Mouse (Mus musculus): ENCODE results near the gene Coro2b. TPM values are rescaled to one million over a fixed set of nuclear protein-coding genes. Genes with fewer than 3 reads are reported as not detected.

Gene Coro2b
- polyA plus RNA-seq, 1 experiment, result 3.1 TPM

GRCm38 (mm10) chr9:62418742-62419141, 118.1 kb downstream of the Coro2b start:
- Histone ChIP-seq H3K4me1 (ENCODE audit: control insufficient read depth, insufficient read depth, low read length) (peaks cover 2% of the 10 kb centered on the region), H3K9ac (ENCODE audit: low read depth, poor library complexity, severe bottlenecking) (no peak overlapping the region), H3K9me3 (replicated peaks; ENCODE audit: control insufficient read depth, insufficient read depth, low read length, poor library complexity, severe bottlenecking) (no peaks in the 10 kb centered on the region), H3K27me3 (ENCODE audit: control insufficient read depth, insufficient read depth, low read length, poor library complexity, severe bottlenecking) (no peaks in the 10 kb centered on the region), H3K4me3 (ENCODE audit: low read depth, low read length) (no peak overlapping the region), H3K36me3 (ENCODE audit: control insufficient read depth, insufficient read depth, low read length, poor library complexity, severe bottlenecking) (no peaks in the 10 kb centered on the region), H3K27ac (ENCODE audit: insufficient read depth, low read length) (no peak overlapping the region)
- no peak for TF ChIP-seq POLR2A (IDR thresholded peaks at IDR 0.05; ENCODE audit: insufficient read depth, low read length)
- TF ChIP-seq CTCF (IDR thresholded peaks at IDR 0.05; ENCODE audit: low read depth, low read length), result peak; percentile 42
- TF ChIP-seq EP300 (IDR thresholded peaks at IDR 0.05; ENCODE audit: insufficient read depth, low read depth, low read length), result no peak

- Histone ChIP-seq H3K9me3 (replicated peaks; ENCODE audit: control insufficient read depth, insufficient read depth, low read length, poor library complexity, severe bottlenecking) (peaks cover 3% of the 10 kb centered on the region; the same call in 1 of the 2 replicates), H3K27ac (ENCODE audit: insufficient read depth, low read length) (peak overlapping the region; percentile 93), H3K9ac (ENCODE audit: low read depth, poor library complexity, severe bottlenecking) (no peak overlapping the region), H3K36me3 (ENCODE audit: control insufficient read depth, insufficient read depth, low read length, poor library complexity, severe bottlenecking) (no peaks in the 10 kb centered on the region), H3K4me1 (ENCODE audit: control insufficient read depth, insufficient read depth, low read length) (no peaks in the 10 kb centered on the region), H3K27me3 (ENCODE audit: control insufficient read depth, insufficient read depth, low read length, poor library complexity, severe bottlenecking) (no peaks in the 10 kb centered on the region), H3K4me3 (ENCODE audit: low read depth, low read length) (no peak overlapping the region)
- TF ChIP-seq POLR2A (IDR thresholded peaks at IDR 0.05; ENCODE audit: insufficient read depth, low read length) (no peak), EP300 (IDR thresholded peaks at IDR 0.05; ENCODE audit: insufficient read depth, low read depth, low read length) (no peak), CTCF (IDR thresholded peaks at IDR 0.05; ENCODE audit: low read depth, low read length) (no peak)
These were observed 129.3 kb downstream of the Coro2b start for GRCm38 (mm10) chr9:62407357-62408146.

- H3K27ac ChIP-seq (ENCODE audit: insufficient read depth, low read length), result no peak overlapping the region
- peaks cover 3% of the 10 kb centered on the region; the same call in 1 of the 2 replicates for H3K9me3 ChIP-seq (replicated peaks; ENCODE audit: control insufficient read depth, insufficient read depth, low read length, poor library complexity, severe bottlenecking)
- no peaks in the 10 kb centered on the region for H3K27me3 ChIP-seq (ENCODE audit: control insufficient read depth, insufficient read depth, low read length, poor library complexity, severe bottlenecking)
- H3K4me1 ChIP-seq (ENCODE audit: control insufficient read depth, insufficient read depth, low read length), result no peaks in the 10 kb centered on the region
- H3K9ac ChIP-seq (ENCODE audit: low read depth, poor library complexity, severe bottlenecking), result no peak overlapping the region
- TF ChIP-seq CTCF (IDR thresholded peaks at IDR 0.05; ENCODE audit: low read depth, low read length) (no peak), POLR2A (IDR thresholded peaks at IDR 0.05; ENCODE audit: insufficient read depth, low read length) (no peak), EP300 (IDR thresholded peaks at IDR 0.05; ENCODE audit: insufficient read depth, low read depth, low read length) (no peak)
- no peaks in the 10 kb centered on the region for H3K36me3 ChIP-seq (ENCODE audit: control insufficient read depth, insufficient read depth, low read length, poor library complexity, severe bottlenecking)
- no peak overlapping the region for H3K4me3 ChIP-seq (ENCODE audit: low read depth, low read length)
These were observed 130.3 kb downstream of the Coro2b start for GRCm38 (mm10) chr9:62406423-62407013.

- no peak overlapping the region for H3K4me3 ChIP-seq (ENCODE audit: low read depth, low read length)
- H3K36me3 ChIP-seq (ENCODE audit: control insufficient read depth, insufficient read depth, low read length, poor library complexity, severe bottlenecking), result no peaks in the 10 kb centered on the region
These were observed 135.3 kb downstream of the Coro2b start for GRCm38 (mm10) chr9:62401589-62401988.

GRCm38 (mm10) chr9:62400531-62401170, 136.2 kb downstream of the Coro2b start:
- Histone ChIP-seq H3K4me1 (ENCODE audit: control insufficient read depth, insufficient read depth, low read length) (peaks cover 2% of the 10 kb centered on the region), H3K9ac (ENCODE audit: low read depth, poor library complexity, severe bottlenecking) (no peak overlapping the region), H3K4me3 (ENCODE audit: low read depth, low read length) (no peak overlapping the region), H3K9me3 (replicated peaks; ENCODE audit: control insufficient read depth, insufficient read depth, low read length, poor library complexity, severe bottlenecking) (no peaks in the 10 kb centered on the region), H3K27me3 (ENCODE audit: control insufficient read depth, insufficient read depth, low read length, poor library complexity, severe bottlenecking) (no peaks in the 10 kb centered on the region), H3K36me3 (ENCODE audit: control insufficient read depth, insufficient read depth, low read length, poor library complexity, severe bottlenecking) (no peaks in the 10 kb centered on the region), H3K27ac (ENCODE audit: insufficient read depth, low read length) (no peak overlapping the region)
- no peak for TF ChIP-seq EP300 (IDR thresholded peaks at IDR 0.05; ENCODE audit: insufficient read depth, low read depth, low read length)
- no peak for TF ChIP-seq CTCF (IDR thresholded peaks at IDR 0.05; ENCODE audit: low read depth, low read length)
- TF ChIP-seq POLR2A (IDR thresholded peaks at IDR 0.05; ENCODE audit: insufficient read depth, low read length), result no peak

More at GRCm38 (mm10) chr9:62401589-62401988, 135.3 kb downstream of the Coro2b start:
- H3K27me3 ChIP-seq (ENCODE audit: control insufficient read depth, insufficient read depth, low read length, poor library complexity, severe bottlenecking), result no peaks in the 10 kb centered on the region
- no peaks in the 10 kb centered on the region for H3K9me3 ChIP-seq (replicated peaks; ENCODE audit: control insufficient read depth, insufficient read depth, low read length, poor library complexity, severe bottlenecking)
- H3K27ac ChIP-seq (ENCODE audit: insufficient read depth, low read length), result no peak overlapping the region
- no peak overlapping the region for H3K9ac ChIP-seq (ENCODE audit: low read depth, poor library complexity, severe bottlenecking)
- H3K4me1 ChIP-seq (ENCODE audit: control insufficient read depth, insufficient read depth, low read length), result peaks cover 2% of the 10 kb centered on the region
- TF ChIP-seq POLR2A (IDR thresholded peaks at IDR 0.05; ENCODE audit: insufficient read depth, low read length) (no peak), EP300 (IDR thresholded peaks at IDR 0.05; ENCODE audit: insufficient read depth, low read depth, low read length) (no peak), CTCF (IDR thresholded peaks at IDR 0.05; ENCODE audit: low read depth, low read length) (no peak)

All from ES-Bruce4 (cell line).